Mouse (Mus musculus) liver, postnatal 0 days (tissue): ENCODE data around the gene Smarce1. TPM values are rescaled to one million over a fixed set of nuclear protein-coding genes. Genes with fewer than 3 reads are reported as not detected.

Experiments
- ATAC-seq: fragments of 200-750 bp; cut with Nextera tagmentation; 2 replicates; pipeline ENCODE4 v1.8.0; 2017; ENCODE audit warnings: mild to moderate bottlenecking, moderate library complexity
- DNase-seq: peaks from one replicate; pipeline ENCODE4 v3.0.0-alpha.2; 2016
- H3K27ac ChIP-seq: fragments of 300-500 bp; sonication (generic); 2 replicates; pipeline ENCODE4 v1.5.1; 2014; ENCODE audit warnings: antibody characterized with exemption, moderate library complexity, mild to moderate bottlenecking, low read depth
- H3K27me3 ChIP-seq: fragments of 300-500 bp; sonication (generic); 2 replicates; pipeline ENCODE4 v1.6.1; 2014; ENCODE audit warnings: low read length, control low read depth, mixed read lengths; ENCODE audit not compliant: insufficient read depth
- H3K36me3 ChIP-seq: fragments of 300-500 bp; sonication (generic); replicated peaks from 2 replicates; pipeline ENCODE4 v1.6.1; 2014; ENCODE audit warnings: mild to moderate bottlenecking, control low read depth, low read length, moderate library complexity, mixed read lengths; ENCODE audit not compliant: insufficient read depth
- H3K4me1 ChIP-seq: fragments of 300-500 bp; sonication (generic); 2 replicates; pipeline ENCODE4 v1.6.1; 2014; ENCODE audit warnings: antibody characterized with exemption, mild to moderate bottlenecking, control low read depth; ENCODE audit not compliant: insufficient read depth
- H3K4me2 ChIP-seq: fragments of 300-500 bp; sonication (generic); 2 replicates; pipeline ENCODE4 v1.6.1; 2014; ENCODE audit warnings: low read depth, mild to moderate bottlenecking, low read length, moderate library complexity, mixed read lengths
- H3K4me3 ChIP-seq: fragments of 300-500 bp; sonication (generic); 2 replicates; pipeline ENCODE4 v1.5.1; 2014; ENCODE audit warnings: low read depth, low read length
- H3K9ac ChIP-seq: fragments of 300-500 bp; sonication (generic); replicated peaks from 2 replicates; pipeline ENCODE4 v1.6.1; 2014; ENCODE audit warnings: mild to moderate bottlenecking, moderate library complexity
- H3K9me3 ChIP-seq: fragments of 300-500 bp; sonication (generic); 2 replicates; pipeline ENCODE4 v1.6.1; 2016; ENCODE audit warnings: mild to moderate bottlenecking, control low read depth, low read length, mixed read lengths
- CTCF ChIP-seq: sonication (generic); IDR thresholded peaks from 2 replicates; pipeline ENCODE4 v1.5.1; 2016; ENCODE audit warnings: antibody characterized with exemption, low read depth
- EP300 ChIP-seq: IDR thresholded peaks from 2 replicates; pipeline ENCODE4 v1.6.1; 2016; ENCODE audit warnings: antibody characterized with exemption, low read depth, mild to moderate bottlenecking
- WGBS: fragments of 180-500 bp; shearing (Covaris S2); extraction: QIAGEN DNeasy Blood & Tissue Kit; methylation state at CpG from one replicate; pipeline ENCODE4 v1.1.7; 2014; ENCODE audit not compliant: insufficient replicate concordance; 5-methylcytosine and 5-hydroxymethylcytosine counted together
- polyA plus RNA-seq: library from polyadenylated mRNA; unstranded; fragments of >200 nt; fragmentation: Nextera tagmentation; extraction: Ambion mirVana; gene quantifications from 2 replicates; pipeline ENCODE4 v1.2.1, GENCODE M21; 2015

Gene Smarce1
- 57.4 and 61.0 TPM in 2 replicates for polyA plus RNA-seq

- Histone ChIP-seq H3K4me3 (peak within 1 kb of the TSS; percentile 93), H3K4me2 (peak within 1 kb of the TSS; percentile 98), H3K36me3 (peaks cover 13% of the 10 kb centered on the region), H3K27ac (peak within 1 kb of the TSS; percentile 96), H3K27me3 (no peaks in the 10 kb centered on the region), H3K4me1 (peaks cover 10% of the 10 kb centered on the region), H3K9ac (peak within 1 kb of the TSS; percentile 98), H3K9me3 (no peaks in the 10 kb centered on the region)
- WGBS = under 1% methylated on average over 82 of the region's 87 CpGs
- ATAC-seq (peak; percentile 89), DNase-seq (peak; percentile 83)
- no peak for TF ChIP-seq CTCF
- peak; percentile 18; the same call in 1 of the 2 replicates for TF ChIP-seq EP300
Measured at GRCm38 (mm10) chr11:99230261-99231048, at the start of gene Smarce1. Smarce1 (minus strand) TSS chr11:99231017.

GRCm38 (mm10) chr11:99279986-99280385, 49.2 kb upstream of the Smarce1 start:
- H3K4me3 ChIP-seq = no peak overlapping the region
- no peaks in the 10 kb centered on the region for H3K36me3 ChIP-seq
- 41% methylated on average over 5 of the region's 5 CpGs for WGBS
- H3K4me2 ChIP-seq = no peak overlapping the region
- H3K27ac ChIP-seq = no peak overlapping the region
- TF ChIP-seq CTCF (no peak), EP300 (no peak)
- H3K9ac ChIP-seq = no peak overlapping the region
- ATAC-seq (no peak), DNase-seq (no peak)
- H3K9me3 ChIP-seq = no peaks in the 10 kb centered on the region
- H3K4me1 ChIP-seq = no peaks in the 10 kb centered on the region
- H3K27me3 ChIP-seq = no peaks in the 10 kb centered on the region

GRCm38 (mm10) chr11:99276786-99277185, 46.0 kb upstream of the Smarce1 start:
- Histone ChIP-seq H3K9me3 (no peaks in the 10 kb centered on the region), H3K27ac (no peak overlapping the region), H3K27me3 (no peaks in the 10 kb centered on the region), H3K9ac (no peak overlapping the region), H3K36me3 (no peaks in the 10 kb centered on the region), H3K4me3 (no peak overlapping the region), H3K4me1 (no peaks in the 10 kb centered on the region), H3K4me2 (no peak overlapping the region)
- DNase-seq = no peak
- ATAC-seq = no peak
- WGBS = 57% methylated on average over 7 of the region's 7 CpGs
- no peak for TF ChIP-seq EP300
- TF ChIP-seq CTCF = no peak

GRCm38 (mm10) chr11:99275624-99276023, 44.8 kb upstream of the Smarce1 start:
- TF ChIP-seq EP300 (no peak), CTCF (no peak)
- no peaks in the 10 kb centered on the region for H3K9me3 ChIP-seq
- no peak overlapping the region for H3K4me2 ChIP-seq
- H3K4me1 ChIP-seq = no peaks in the 10 kb centered on the region
- ATAC-seq (peak; percentile 93), DNase-seq (peak; percentile 27)
- H3K9ac ChIP-seq = no peak overlapping the region
- no peak overlapping the region for H3K4me3 ChIP-seq
- H3K36me3 ChIP-seq = no peaks in the 10 kb centered on the region
- H3K27me3 ChIP-seq = no peaks in the 10 kb centered on the region
- peak overlapping the region; percentile 55; the same call in 1 of the 2 replicates for H3K27ac ChIP-seq
- WGBS = 55% methylated on average over 6 of the region's 6 CpGs

- TF ChIP-seq EP300 = no peak
- Histone ChIP-seq H3K36me3 (no peaks in the 10 kb centered on the region), H3K27me3 (no peaks in the 10 kb centered on the region), H3K9me3 (no peaks in the 10 kb centered on the region), H3K4me1 (no peaks in the 10 kb centered on the region), H3K9ac (no peak overlapping the region), H3K4me3 (no peak overlapping the region), H3K27ac (no peak overlapping the region), H3K4me2 (no peak overlapping the region)
- whole genome bisulfite sequencing = 90% methylated on average over 4 of the region's 4 CpGs
- DNase-seq (no peak), ATAC-seq (no peak)
Measured at GRCm38 (mm10) chr11:99272721-99273120, 41.9 kb upstream of the Smarce1 start.

- H3K4me1 ChIP-seq = no peaks in the 10 kb centered on the region
- WGBS = 74% methylated on average over 7 of the region's 7 CpGs
- ATAC-seq = no peak
Measured at GRCm38 (mm10) chr11:99269192-99269591, 38.4 kb upstream of the Smarce1 start.

More at GRCm38 (mm10) chr11:99269192-99269591, 38.4 kb upstream of the Smarce1 start:
- no peak overlapping the region for H3K9ac ChIP-seq
- H3K27me3 ChIP-seq = no peaks in the 10 kb centered on the region
- no peaks in the 10 kb centered on the region for H3K36me3 ChIP-seq
- no peak overlapping the region for H3K27ac ChIP-seq
- H3K4me2 ChIP-seq = no peak overlapping the region
- H3K9me3 ChIP-seq = no peaks in the 10 kb centered on the region
- no peak for DNase-seq
- TF ChIP-seq EP300 (no peak), CTCF (no peak)
- H3K4me3 ChIP-seq = no peak overlapping the region
